Mouse (Mus musculus) forelimb bud, embryonic 11.5 days (tissue): ENCODE results near the gene Wdr20rt.
A peak's percentile ranks its signal among the peaks of the same experiment; 100 is the strongest.
"Not testable (repeated sequence)": the region's sequence is repeated elsewhere in the genome, so short reads cannot be mapped to it uniquely, and the experiment has no call there.

Experiments used
- DNase-seq: peaks from one replicate; pipeline ENCODE4 v3.0.0-alpha.2; 2012; ENCODE audit warnings: low read depth, low spot score

Wdr20rt gene

DNA sequence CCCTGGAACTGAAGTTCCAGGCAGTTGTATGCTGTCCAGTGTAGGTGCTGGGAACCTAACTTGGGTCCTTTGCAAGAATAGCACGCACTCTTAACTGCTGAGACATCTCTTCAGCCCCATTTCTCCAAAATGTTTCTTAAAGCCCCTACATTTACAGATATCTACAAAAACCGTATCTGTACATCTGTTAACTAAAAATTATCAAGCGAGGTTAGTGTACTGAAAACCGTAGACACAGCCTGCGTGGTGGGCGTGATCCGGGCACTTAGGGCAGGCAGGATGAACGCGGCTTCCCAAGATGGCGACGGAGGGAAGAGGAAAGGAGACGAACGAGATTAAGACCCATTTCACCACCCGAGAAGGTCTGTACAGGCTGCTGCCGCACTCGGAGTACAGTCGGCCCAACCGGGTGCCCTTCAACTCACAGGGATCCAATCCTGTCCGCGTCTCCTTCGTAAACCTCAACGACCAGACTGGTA lies at the start of gene Wdr20rt:
TSS of gene Wdr20rt (plus strand) at position 51 of the 479 bp plus-strand sequence.
- DNase-seq = no peak

DNA sequence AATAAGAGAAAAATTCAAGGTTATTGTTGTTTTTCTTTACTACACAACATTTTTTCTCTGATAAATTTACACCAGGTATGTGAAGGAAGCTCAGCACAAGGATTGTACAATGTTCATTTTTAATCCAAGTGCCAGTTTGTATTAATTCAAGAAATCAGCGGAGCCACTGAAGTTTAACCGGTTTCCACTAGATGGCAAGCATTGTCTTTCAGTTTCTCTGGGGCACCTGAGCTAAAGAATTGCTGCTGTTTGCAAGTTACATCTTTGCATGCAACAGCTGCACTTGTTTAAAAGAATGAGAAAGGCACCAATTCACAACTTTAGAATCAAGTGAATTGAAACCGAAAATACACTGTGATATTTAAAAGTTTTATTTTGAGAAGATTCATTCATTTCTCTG lies 38.0 kb upstream of the Wdr20rt start:
- no peak for DNase-seq

DNA sequence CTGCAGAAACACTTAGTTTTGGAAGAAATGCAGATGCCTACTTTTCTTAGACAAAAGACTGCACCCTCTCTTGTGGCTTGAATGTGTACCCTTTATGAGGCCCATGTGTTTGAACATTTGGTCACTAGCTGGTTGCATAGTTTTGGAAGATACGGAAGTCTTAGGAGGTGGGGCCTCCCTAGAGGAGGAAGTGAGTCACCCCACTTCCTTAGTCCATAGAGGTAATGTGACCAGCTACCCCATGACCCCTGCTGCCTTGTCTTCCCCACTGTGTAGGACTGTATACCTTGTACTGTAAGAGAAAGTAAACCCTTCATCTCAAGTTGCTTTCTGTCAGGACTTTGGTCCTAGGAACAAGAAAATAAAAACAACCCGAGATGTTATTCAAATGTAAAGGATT lies 36.1 kb upstream of the Wdr20rt start:
- no peak for DNase-seq

DNA sequence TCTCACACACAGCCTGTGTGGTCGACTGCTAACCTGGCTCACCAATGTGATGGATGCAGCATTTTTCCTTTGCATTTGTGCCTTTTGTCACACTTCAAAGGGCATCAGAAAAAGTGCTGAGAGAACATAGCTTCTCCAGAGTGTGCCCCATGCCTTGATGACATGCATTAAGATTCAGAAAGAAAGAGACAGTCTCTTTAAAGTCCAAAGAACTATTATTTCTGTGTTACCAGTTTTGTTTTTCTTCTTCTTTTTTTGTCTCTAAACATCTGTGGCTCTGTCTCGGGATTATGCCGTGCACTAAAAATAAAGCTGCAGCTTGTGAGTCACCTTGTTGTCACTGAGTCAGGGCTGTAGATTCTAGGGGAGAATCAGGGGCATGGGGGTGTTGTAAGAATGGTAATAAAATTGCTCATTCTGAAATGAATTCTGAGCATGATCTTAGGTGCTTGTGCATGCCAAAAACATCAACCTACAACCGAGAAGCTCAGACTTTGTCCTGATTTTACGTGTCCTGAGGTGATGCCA lies 31.2 kb upstream of the Wdr20rt start:
- DNase-seq = no peak

DNA sequence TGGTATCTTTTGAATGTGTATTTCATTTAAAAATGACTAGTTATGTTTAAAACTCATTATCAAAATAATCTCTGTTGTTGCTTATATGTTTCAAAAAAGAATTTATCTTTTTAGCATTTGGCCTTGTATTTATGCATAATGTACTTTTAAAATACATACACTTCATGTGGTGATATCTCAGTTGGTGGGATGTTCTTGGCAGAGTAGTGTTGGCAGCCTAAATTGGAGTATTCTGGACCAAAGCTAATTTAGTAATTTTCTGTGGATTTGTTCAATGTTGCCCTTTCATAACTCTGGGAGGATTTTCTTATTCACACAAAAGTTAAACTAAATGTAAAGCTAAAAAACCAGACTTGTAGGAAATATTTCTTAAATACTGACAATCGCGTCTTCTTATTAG lies 23.5 kb upstream of the Wdr20rt start:
- no peak for DNase-seq

DNA sequence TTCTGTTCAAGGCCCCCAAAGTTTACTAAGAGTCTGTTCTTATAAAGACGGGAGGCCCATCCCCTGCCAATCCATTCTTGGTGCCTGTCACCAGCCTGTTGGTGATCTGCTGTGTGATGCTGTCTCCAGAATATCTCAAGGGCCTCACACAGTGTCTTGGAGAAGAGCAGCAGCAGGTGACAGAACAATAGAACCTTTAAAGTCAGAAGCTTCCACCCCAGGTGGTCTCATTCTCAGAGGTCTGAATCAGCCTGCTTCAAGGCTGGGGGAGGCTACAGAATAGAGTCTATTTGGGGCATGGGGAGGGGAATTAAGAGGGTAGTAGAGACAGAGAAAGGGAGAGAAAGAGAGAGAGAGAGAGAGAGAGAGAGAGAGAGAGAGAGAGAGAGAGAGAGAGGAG lies 18.9 kb upstream of the Wdr20rt start:
- DNase-seq = no peak

DNA sequence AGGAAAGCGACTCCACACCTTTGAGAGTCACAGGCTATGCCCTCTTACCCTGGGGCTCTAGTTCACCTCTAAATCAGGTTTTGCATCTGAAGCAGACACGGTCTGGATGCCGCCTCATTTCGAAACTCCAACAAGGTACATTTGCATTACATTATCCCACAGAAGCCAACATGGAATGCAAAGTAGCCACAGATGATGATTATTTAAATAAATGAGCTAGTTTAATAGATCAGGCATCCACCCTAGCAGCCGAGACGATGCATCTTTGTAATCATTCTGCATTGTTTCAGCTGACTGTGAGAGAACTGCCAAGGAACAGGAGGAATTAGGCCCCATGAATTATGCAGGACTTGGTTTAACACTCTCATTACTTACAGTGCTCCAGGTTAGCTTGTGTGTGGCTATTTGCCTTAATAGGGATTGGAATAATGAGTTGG lies 8.9 kb upstream of the Wdr20rt start:
- no peak for DNase-seq

DNA sequence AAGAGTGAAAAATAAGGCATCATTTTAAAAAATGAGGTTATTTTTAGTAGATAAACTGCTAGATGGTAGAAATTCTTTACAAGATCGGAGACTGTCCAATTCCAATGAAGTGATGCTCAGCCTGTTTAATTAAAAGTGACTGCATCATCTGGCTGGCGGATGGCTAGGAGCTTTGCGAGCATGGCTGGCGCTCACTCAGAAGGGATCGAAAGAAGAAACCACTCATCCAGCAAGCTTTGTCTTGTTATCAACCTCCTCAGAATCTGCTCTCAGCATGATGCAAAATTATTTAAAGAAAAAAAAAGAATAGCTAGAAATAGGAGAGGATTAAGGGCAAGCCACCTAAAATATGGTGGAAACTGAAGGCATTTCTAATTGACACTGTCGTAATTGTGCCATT lies 3.3 kb downstream of the Wdr20rt start:
- DNase-seq = no peak

DNA sequence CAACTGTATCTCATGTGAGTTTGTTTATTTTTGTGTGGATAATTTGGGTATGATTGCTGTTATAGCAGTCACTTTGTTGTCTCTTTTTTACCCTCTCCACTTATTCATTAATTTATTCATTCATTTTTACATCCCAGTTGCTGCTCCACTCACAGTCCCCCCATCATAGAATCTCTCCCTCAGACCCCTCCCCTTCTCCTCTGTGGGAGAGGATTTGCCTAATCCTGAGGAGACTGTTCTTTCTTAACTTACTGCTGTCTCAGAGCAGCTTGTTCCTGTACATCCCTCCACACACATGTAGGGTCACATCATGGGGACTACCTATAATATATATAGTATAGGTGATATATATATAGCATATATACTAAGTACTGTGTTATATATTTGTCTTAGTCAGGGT lies 3.7 kb downstream of the Wdr20rt start:
- DNase-seq = no peak

DNA sequence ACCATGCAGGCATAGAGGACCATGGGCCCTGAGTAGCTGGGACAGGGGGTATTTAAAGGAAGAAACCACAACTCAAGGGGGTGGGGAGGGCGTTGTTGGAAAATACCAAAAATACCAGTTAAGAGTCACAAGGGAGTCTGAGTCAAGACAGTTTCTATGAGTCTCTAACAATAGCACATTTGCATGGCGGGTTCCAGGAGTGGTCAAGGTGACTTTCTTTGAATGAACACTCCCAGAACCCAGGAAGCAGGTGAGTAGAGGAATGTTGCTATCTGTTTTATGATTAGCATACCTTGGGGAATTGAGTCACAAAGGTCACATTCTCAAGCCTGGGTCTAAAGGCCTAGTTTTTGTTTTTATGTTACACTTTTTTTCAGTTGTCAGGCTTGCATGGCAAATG lies 7.5 kb downstream of the Wdr20rt start:
- DNase-seq = not testable (repeated sequence)

DNA sequence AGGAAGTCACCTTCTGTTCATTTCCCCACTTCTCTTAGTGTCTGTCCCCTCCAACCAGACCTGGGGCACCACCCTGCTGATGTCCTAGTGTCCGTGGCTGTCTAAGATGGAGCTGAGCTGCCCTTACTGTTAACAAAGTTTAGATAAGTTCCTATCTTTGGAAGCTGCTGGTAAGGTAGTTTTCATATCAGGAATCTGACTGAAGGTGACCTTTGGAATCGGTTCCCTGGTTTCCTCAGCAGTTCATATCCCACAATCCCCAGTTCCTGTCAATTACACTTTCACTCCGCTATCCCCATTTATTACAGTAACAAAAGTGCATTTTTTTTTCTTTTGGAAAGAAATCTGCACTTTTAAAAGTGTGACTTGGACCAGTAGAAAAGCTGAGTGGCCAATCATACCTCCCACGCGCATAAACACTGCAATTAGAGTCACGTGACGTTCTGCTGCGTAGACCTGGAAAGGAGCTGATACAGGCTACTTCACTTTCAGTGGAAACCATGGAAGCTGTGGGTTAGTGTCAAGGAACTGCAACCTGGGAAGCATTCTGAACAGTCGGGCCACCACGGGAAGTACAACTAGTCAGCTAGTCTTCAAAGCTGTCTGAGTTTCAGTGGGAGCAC lies 24.9 kb downstream of the Wdr20rt start:
- no peak for DNase-seq

DNA sequence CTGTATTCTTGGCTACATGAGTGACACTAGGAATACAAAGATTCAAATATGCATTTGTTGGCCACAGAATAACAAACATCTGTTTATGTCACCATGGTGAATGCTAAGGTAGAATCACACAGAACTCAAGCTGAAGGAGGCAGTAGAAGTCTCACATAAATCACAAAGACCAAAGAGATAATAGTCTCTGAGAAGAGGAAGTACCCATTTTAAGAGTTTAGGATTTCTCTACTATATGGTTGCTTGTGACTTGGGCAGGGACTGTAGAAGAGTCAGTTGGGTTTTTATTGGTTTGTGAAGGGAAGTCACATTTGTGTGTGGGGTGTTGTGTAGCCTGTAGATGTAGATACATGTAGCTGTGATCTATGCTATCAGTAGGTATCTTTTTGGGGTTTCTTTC lies 31.6 kb downstream of the Wdr20rt start:
- DNase-seq = no peak

DNA sequence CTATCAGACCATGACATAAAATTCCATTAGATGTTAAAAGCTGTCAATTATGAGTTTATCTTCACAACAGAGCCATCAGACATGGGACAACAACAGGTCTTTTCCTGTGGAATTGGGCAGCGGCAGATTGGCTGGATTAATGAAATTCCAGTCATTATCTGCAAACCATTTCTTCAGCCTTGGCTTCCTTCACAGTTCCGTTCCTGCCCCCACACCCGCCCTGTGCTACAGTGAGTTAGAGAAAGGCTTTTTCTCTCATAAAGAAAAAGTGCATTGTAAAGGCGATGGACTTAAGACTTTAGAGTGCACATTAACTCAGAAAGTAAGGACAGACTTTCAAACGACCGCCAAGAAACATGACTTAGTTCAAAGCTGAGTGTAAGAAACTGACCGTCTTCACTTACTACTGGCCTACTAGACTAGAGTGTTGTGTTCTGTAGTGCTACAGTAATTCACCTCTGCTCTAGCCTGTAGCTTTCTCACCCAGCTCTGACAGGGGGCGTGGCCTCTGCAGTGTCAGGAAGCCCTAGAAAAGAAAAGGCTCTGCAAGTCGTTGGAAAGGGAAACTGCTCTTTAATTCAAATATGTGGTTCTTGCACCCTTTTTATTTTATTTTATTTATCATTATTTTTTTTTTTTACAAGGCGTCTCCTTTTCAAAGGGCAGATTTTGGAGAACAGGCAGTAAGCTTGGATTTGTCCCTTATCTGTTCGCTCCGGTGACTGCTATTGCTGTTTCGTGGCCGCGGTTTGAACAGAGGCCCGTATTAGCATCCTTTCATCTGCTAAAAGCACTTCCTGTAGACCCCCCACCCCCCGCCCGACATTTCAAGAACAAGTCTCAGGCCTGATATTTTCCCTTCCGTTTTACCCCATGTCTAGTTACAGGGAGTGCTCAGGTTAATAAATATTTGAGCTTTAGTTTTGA lies 33.2 kb downstream of the Wdr20rt start:
- no peak for DNase-seq

DNA sequence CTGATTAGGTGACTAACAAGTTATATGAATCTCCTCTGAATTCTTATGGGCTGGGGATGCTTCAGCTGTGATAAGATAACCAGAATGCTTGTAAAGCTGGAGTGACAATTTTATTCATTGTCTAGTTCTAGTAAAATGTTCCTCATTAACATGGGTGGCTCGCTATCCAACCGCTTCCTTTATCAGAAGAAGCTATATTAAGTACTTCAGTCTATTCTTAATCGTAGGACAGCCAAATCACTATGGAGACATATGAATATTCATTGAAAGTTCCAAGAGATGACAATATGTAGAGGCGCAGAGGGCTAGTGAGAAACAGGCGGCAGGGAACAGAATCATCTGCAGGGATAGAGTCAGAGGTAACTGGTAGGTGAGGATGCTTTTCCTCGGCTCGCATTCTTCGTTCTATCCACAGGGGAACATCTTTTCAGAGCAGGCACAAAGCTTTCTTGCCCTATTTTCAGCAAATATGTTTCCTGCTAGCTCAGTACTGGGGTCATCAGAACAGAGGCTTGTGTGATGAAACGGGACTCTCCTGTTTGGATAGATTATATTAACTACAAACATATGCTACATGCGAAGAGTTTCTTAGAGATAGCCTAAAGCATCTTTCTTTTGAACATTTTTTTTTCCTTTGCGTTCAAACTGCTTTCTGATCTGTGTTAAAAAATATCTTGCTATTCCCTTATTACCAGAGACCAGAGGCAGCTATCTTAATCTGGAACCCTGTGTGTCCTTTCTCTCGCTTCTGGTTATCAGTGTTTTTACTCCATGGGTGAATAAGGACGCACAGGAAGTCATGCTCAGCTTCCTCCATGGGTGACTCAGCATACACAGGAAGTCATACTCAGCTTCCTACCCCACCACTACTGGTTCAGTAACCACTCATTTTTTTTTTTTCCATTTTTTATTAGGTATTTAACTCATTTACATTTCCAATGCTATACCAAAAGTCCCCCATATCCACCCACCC lies 34.1 kb downstream of the Wdr20rt start:
- no peak for DNase-seq

DNA sequence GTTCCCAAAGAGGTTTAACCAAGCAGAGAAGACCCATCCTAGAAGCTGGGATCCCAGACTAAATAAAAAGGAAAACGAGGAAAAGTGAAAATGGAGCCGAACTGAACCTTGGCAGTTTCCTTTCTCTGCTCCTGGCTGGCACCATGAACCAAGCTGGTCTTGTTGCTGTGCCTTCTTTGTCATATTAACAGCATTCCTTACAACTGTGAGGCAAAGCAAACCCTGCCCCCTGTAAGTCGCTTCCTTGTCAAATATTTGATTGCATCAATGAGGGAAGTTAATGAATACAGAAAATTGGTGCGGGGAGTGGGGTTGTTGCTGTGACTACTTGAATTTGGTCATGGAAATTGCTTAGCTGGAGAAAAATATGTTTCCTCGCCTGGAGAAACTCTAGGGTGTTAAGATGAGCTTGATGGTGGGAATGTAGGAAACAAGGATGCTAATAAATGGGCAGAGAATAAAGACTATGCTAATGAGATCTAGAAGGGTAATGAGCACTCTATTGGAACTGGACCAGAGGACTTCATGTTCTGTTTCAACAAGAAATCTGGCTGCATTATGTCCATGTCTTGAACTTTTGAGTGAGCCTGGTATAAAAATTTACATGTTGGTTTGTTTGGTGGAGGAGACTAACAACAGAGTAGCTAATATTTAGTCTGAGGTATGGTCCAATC lies 43.1 kb downstream of the Wdr20rt start:
- no peak for DNase-seq

DNA sequence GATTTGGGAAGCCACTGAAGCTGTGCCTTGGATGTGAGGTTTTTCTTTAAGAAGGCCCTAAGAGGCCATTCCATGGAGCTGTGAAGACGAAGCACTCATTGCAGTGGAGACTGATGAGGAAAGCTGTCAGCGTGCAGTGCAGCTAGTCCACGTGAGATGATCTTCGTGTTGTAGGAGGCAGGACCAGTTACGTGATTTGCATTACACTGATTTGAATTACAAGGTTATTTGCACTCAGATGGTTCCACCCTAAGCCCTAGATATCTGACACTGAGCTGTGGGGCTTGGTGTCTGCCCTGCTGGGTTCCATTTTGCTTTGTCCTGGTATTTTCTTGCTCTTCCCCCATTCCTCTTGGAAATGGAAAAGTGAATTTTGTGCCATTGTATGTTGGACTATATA lies 44.1 kb downstream of the Wdr20rt start:
- DNase-seq = no peak

DNA sequence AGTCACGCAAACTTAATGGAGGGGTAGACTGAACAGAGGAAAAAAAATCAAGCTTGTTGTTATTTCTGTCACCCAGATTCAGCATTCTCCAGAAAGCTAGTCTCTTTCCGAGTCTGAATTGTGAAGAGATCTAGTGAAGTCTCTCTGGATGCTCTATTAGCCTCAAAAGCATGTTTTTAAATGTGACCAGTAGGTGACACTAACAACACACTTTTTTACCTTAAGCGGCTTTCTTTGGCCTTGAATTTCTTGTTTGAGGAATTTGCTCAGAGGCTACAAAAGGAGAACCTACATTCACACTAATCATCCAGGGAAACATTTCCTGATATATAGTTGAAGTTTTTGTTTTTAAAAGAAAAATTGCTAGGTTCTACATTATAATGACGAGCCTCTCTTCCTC lies 48.5 kb downstream of the Wdr20rt start:
- peak; percentile 10 for DNase-seq
